Mouse (Mus musculus) stomach, embryonic 15.5 days (tissue): ENCODE results near the gene Hs6st3. TPM values are rescaled to one million over a fixed set of nuclear protein-coding genes. Genes with fewer than 3 reads are reported as not detected.
A peak's percentile ranks its signal among the peaks of the same experiment; 100 is the strongest.

Experiments
- ATAC-seq: fragments of 200-750 bp; cut with Nextera tagmentation; 2 replicates; pipeline ENCODE4 v1.8.0; 2017; ENCODE audit warnings: low read depth, moderate number of reproducible peaks, moderate TSS enrichment; ENCODE audit not compliant: insufficient read depth, low FRiP score
- H3K27ac ChIP-seq: fragments of 300-500 bp; sonication (generic); 2 replicates; pipeline ENCODE4 v1.5.1; 2015; ENCODE audit warnings: mild to moderate bottlenecking, inconsistent platforms
- H3K27me3 ChIP-seq: fragments of 300-500 bp; sonication (generic); replicated peaks from 2 replicates; pipeline ENCODE4 v1.6.1; 2015; ENCODE audit warnings: inconsistent platforms
- H3K36me3 ChIP-seq: fragments of 300-500 bp; sonication (generic); 2 replicates; pipeline ENCODE4 v1.6.1; 2015; ENCODE audit warnings: inconsistent platforms
- H3K4me1 ChIP-seq: fragments of 300-500 bp; sonication (generic); 2 replicates; pipeline ENCODE4 v1.6.1; 2015; ENCODE audit warnings: inconsistent platforms
- H3K4me2 ChIP-seq: fragments of 300-500 bp; sonication (generic); 2 replicates; pipeline ENCODE4 v1.6.1; 2015; ENCODE audit warnings: mild to moderate bottlenecking, inconsistent platforms
- H3K4me3 ChIP-seq: fragments of 300-500 bp; sonication (generic); replicated peaks from 2 replicates; pipeline ENCODE4 v1.5.1; 2015; ENCODE audit warnings: inconsistent platforms
- H3K9ac ChIP-seq: fragments of 300-500 bp; sonication (generic); 2 replicates; pipeline ENCODE4 v1.6.1; 2015; ENCODE audit warnings: inconsistent platforms
- H3K9me3 ChIP-seq: fragments of 300-500 bp; sonication (generic); 2 replicates; pipeline ENCODE4 v1.6.1; 2016; ENCODE audit warnings: inconsistent platforms
- WGBS: fragments of 180-500 bp; shearing (Covaris S2); methylation state at CpG from one replicate; pipeline ENCODE4 v1.1.7; 2015; 5-methylcytosine and 5-hydroxymethylcytosine counted together
- polyA plus RNA-seq: library from polyadenylated mRNA; unstranded; fragments of >200 nt; fragmentation: Nextera tagmentation; extraction: Ambion mirVana; gene quantifications from 2 replicates; pipeline ENCODE4 v1.2.1, GENCODE M21; 2015

Hs6st3 gene
- polyA plus RNA-seq, 1 experiment from 2014 or later: 0.19 TPM

GRCm38 (mm10) chr14:119466899-119467588 is 328.9 kb downstream of the Hs6st3 start:
- H3K9me3 ChIP-seq: no peaks in the 10 kb centered on the region
- 51% methylated on average over 5 of the region's 5 CpGs for WGBS
- no peak overlapping the region for H3K4me2 ChIP-seq
- no peaks in the 10 kb centered on the region for H3K4me1 ChIP-seq
- H3K9ac ChIP-seq: no peak overlapping the region
- no peaks in the 10 kb centered on the region for H3K36me3 ChIP-seq
- ATAC-seq: no peak
- H3K4me3 ChIP-seq: no peak overlapping the region
- H3K27me3 ChIP-seq: no peaks in the 10 kb centered on the region
- no peak overlapping the region for H3K27ac ChIP-seq

- H3K36me3 ChIP-seq: no peaks in the 10 kb centered on the region
- H3K4me1 ChIP-seq: no peaks in the 10 kb centered on the region
- H3K27ac ChIP-seq: no peak overlapping the region
- H3K4me2 ChIP-seq: no peak overlapping the region
- no peak overlapping the region for H3K9ac ChIP-seq
- H3K4me3 ChIP-seq: no peak overlapping the region
- WGBS: 72% methylated on average over 9 of the region's 9 CpGs
- no peaks in the 10 kb centered on the region for H3K27me3 ChIP-seq
- no peaks in the 10 kb centered on the region for H3K9me3 ChIP-seq
- ATAC-seq: no peak
Observed at GRCm38 (mm10) chr14:119476582-119476981, 338.4 kb downstream of the Hs6st3 start.

- ATAC-seq: no peak
- no peak overlapping the region for H3K27ac ChIP-seq
- H3K36me3 ChIP-seq: no peaks in the 10 kb centered on the region
- no peak overlapping the region for H3K4me3 ChIP-seq
- H3K27me3 ChIP-seq: no peaks in the 10 kb centered on the region
- 41% methylated on average over 4 of the region's 4 CpGs for WGBS
- H3K4me2 ChIP-seq: no peak overlapping the region
- no peaks in the 10 kb centered on the region for H3K9me3 ChIP-seq
- no peaks in the 10 kb centered on the region for H3K4me1 ChIP-seq
- no peak overlapping the region for H3K9ac ChIP-seq
Observed at GRCm38 (mm10) chr14:119477836-119478235, 339.7 kb downstream of the Hs6st3 start.

GRCm38 (mm10) chr14:119488978-119489703 is 351.0 kb downstream of the Hs6st3 start:
- WGBS: 65% methylated on average over 5 of the region's 5 CpGs
- no peak overlapping the region for H3K9ac ChIP-seq
- no peak for ATAC-seq
- no peak overlapping the region for H3K4me2 ChIP-seq
- H3K36me3 ChIP-seq: no peaks in the 10 kb centered on the region
- H3K27me3 ChIP-seq: no peaks in the 10 kb centered on the region
- no peak overlapping the region for H3K4me3 ChIP-seq
- H3K27ac ChIP-seq: no peak overlapping the region
- no peaks in the 10 kb centered on the region for H3K9me3 ChIP-seq
- H3K4me1 ChIP-seq: no peaks in the 10 kb centered on the region

DNA sequence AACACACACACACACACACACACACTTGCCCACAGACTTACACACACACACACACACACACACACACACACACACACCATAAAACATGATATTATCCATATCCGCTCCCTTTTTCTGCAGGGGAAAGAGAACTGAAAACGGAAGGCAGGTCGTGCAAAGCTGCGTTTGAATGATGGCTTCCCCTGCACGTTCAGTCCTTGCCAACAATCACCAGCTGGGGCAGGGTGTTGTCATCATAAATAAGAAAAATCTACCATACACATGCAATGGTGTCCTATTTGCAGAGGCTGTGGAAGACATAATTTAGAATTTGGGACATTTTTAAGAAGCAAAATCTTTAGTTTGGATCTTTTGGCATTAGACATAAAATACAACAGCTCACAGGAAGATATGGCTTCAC is 382.5 kb downstream of the Hs6st3 start:
- no peak overlapping the region for H3K9ac ChIP-seq
- no peak for ATAC-seq
- H3K4me1 ChIP-seq: no peaks in the 10 kb centered on the region
- H3K36me3 ChIP-seq: no peaks in the 10 kb centered on the region
- 0 out of 2 replicates have a peak overlapping the region, but pooled peaks have one; percentile 10 for H3K27ac ChIP-seq
- 49% methylated on average over 5 of the region's 5 CpGs for WGBS
- H3K4me2 ChIP-seq: no peak overlapping the region
- H3K4me3 ChIP-seq: no peak overlapping the region
- no peaks in the 10 kb centered on the region for H3K9me3 ChIP-seq
- H3K27me3 ChIP-seq: no peaks in the 10 kb centered on the region

DNA sequence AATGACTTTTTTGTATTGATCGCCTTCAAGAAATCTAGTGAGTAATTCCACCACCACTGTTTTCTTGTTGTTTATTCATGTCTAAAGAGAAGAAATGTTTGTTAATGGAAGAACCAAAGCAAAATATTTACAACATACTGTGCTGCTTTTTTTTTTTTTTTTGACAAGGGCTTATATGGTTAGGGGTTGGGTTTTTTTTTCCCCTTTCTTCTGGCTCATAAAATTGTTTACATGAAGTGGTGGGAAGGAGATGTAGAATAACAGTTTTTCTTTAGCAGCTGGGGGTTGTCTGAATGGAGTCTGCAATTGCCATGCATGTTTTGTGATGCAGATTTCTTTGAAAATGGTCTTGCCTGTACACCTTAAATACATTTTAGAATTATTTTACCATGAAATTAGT is 382.9 kb downstream of the Hs6st3 start:
- no peaks in the 10 kb centered on the region for H3K27me3 ChIP-seq
- H3K4me3 ChIP-seq: no peak overlapping the region
- no peaks in the 10 kb centered on the region for H3K4me1 ChIP-seq
- no peak for ATAC-seq
- H3K4me2 ChIP-seq: no peak overlapping the region
- H3K27ac ChIP-seq: peak overlapping the region; percentile 5; the same call in 1 of the 2 replicates
- H3K36me3 ChIP-seq: no peaks in the 10 kb centered on the region
- H3K9ac ChIP-seq: no peak overlapping the region
- no peaks in the 10 kb centered on the region for H3K9me3 ChIP-seq
- 80% methylated on average over 1 of the region's 1 CpGs for whole genome bisulfite sequencing

DNA sequence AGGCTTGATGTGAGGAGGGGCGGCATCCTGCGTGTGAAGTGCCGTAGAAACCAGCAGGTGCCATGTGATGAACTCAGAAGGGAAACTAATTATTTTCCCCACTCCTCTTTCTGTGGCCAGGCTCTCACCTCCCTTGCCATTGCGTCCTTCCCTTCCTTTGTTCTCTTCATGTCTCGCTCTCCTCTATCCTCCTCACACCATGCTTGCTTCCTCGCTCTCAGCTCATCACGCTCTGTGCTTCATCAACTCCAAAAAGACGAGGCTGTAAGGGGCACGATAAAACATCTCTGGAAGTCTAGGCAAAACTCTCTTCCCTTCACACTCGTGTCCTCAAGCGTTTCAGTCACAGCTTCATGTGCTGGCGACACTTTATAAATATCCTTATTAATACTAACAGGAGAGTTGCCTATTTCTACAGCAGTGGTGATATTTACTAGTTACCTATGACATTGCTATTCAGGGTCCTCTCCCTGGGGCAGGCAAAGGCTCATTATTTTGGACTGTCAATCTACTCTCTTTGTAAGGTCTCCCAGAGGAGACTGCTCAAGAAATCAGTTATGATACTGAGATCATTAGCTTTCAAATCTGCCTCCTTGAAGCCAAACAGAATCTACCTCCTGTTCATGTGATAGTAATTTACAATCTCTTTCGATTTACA is 394.9 kb downstream of the Hs6st3 start:
- no peaks in the 10 kb centered on the region for H3K9me3 ChIP-seq
- no peaks in the 10 kb centered on the region for H3K27me3 ChIP-seq
- no peaks in the 10 kb centered on the region for H3K4me1 ChIP-seq
- H3K9ac ChIP-seq: no peak overlapping the region
- no peak overlapping the region for H3K27ac ChIP-seq
- ATAC-seq: no peak
- H3K36me3 ChIP-seq: no peaks in the 10 kb centered on the region
- no peak overlapping the region for H3K4me2 ChIP-seq
- 81% methylated on average over 13 of the region's 13 CpGs for WGBS
- H3K4me3 ChIP-seq: no peak overlapping the region

DNA sequence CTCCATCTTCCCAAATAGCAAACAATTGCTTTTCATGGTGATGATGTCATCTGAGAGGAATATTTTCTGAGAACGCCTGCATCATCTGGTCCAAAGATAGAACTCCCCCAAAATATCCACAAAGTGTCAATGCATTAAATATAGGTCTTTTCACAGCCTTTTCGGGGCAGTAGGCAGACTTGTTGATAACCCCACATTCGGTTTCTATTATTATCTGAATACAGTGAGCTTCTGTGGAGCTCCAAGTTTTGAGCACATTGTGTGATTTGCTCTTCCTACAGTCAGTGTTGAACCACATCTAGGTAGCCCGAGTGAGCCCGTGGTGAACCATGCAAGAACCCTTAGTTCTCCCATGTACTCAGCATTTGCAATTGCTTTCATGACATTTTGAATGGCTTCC is 402.4 kb downstream of the Hs6st3 start:
- H3K27ac ChIP-seq: no peak overlapping the region
- no peaks in the 10 kb centered on the region for H3K27me3 ChIP-seq
- no peak overlapping the region for H3K4me3 ChIP-seq
- H3K9me3 ChIP-seq: no peaks in the 10 kb centered on the region
- H3K36me3 ChIP-seq: no peaks in the 10 kb centered on the region
- no peaks in the 10 kb centered on the region for H3K4me1 ChIP-seq
- WGBS: 85% methylated on average over 5 of the region's 5 CpGs
- no peak overlapping the region for H3K4me2 ChIP-seq
- no peak overlapping the region for H3K9ac ChIP-seq
- no peak for ATAC-seq

DNA sequence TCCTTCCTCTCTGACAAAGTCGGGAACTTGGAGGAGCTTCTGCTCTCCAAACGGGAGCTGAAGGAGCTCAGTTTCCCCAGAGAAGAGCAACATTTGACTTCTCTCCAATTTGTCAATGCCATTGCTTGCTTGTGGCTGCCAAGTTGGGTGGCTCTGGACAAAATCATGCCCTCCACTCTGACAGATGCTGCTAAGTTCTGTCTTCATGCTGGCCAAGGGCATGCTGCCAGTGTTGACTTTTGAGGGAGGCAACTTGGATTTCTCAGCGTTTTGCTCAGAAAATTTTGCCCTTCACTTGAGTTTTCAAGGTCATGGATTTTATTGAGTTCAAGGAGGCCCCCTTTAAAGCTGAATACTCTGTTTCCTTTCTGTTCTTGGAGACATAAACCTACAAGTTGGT is 406.5 kb downstream of the Hs6st3 start:
- Histone ChIP-seq H3K27ac (no peak overlapping the region), H3K4me2 (no peak overlapping the region), H3K4me1 (no peaks in the 10 kb centered on the region), H3K36me3 (no peaks in the 10 kb centered on the region), H3K9ac (no peak overlapping the region), H3K27me3 (no peaks in the 10 kb centered on the region), H3K4me3 (no peak overlapping the region), H3K9me3 (no peaks in the 10 kb centered on the region)
- ATAC-seq: no peak
- 44% methylated on average over 3 of the region's 3 CpGs for WGBS

GRCm38 (mm10) chr14:119558356-119558755 is 420.2 kb downstream of the Hs6st3 start:
- H3K27ac ChIP-seq: no peak overlapping the region
- no peaks in the 10 kb centered on the region for H3K4me1 ChIP-seq
- no peaks in the 10 kb centered on the region for H3K27me3 ChIP-seq
- H3K9ac ChIP-seq: no peak overlapping the region
- no peak overlapping the region for H3K4me2 ChIP-seq
- 76% methylated on average over 4 of the region's 4 CpGs for WGBS
- no peaks in the 10 kb centered on the region for H3K36me3 ChIP-seq
- ATAC-seq: no peak
- H3K9me3 ChIP-seq: no peaks in the 10 kb centered on the region
- H3K4me3 ChIP-seq: no peak overlapping the region

DNA sequence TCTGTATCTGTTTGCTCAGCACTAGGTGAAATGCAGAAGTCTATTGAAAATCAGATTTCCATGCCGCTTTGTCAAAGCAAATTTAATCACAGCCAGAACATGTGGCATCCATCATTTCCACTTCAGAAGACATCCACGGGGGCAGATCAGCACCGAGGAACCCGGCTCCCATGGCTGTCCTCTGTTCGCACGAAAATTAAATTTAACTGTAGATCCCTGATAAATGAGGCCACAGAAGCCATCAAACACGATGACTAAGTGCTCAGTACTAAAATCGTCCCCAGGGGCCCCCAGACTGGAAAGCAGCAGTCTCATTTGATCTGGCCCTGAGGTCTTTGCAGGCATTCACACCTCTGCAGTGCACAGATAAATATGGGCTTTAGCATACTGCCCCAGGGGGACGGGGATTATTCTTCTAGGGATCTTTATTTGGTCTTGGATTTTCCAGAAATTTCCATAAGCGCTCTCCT is 443.9 kb downstream of the Hs6st3 start:
- no peak for ATAC-seq
- Histone ChIP-seq H3K4me2 (no peak overlapping the region), H3K4me3 (no peak overlapping the region), H3K9ac (no peak overlapping the region), H3K27me3 (no peaks in the 10 kb centered on the region), H3K9me3 (no peaks in the 10 kb centered on the region), H3K4me1 (no peaks in the 10 kb centered on the region), H3K36me3 (no peaks in the 10 kb centered on the region), H3K27ac (no peak overlapping the region)
- 29% methylated on average over 10 of the region's 10 CpGs for WGBS

GRCm38 (mm10) chr14:119585069-119585468 is 446.9 kb downstream of the Hs6st3 start:
- no peaks in the 10 kb centered on the region for H3K36me3 ChIP-seq
- WGBS: 38% methylated on average over 4 of the region's 4 CpGs
- H3K4me2 ChIP-seq: no peak overlapping the region
- ATAC-seq: no peak
- H3K9me3 ChIP-seq: no peaks in the 10 kb centered on the region
- H3K4me1 ChIP-seq: no peaks in the 10 kb centered on the region
- no peaks in the 10 kb centered on the region for H3K27me3 ChIP-seq
- no peak overlapping the region for H3K4me3 ChIP-seq
- H3K9ac ChIP-seq: no peak overlapping the region
- no peak overlapping the region for H3K27ac ChIP-seq
